Mouse (Mus musculus): ENCODE measurements around the gene Camk2d. TPM values are rescaled to one million over a fixed set of nuclear protein-coding genes. Genes with fewer than 3 reads are reported as not detected.

Camk2d gene
- polyA plus RNA-seq, 1 experiment from 2014 or later = 125 TPM

- H3K9me3 ChIP-seq (replicated peaks) = no peaks in the 10 kb centered on the region
- H3K27ac ChIP-seq (ENCODE audit: poor library complexity, severe bottlenecking) = no peak overlapping the region
- WGBS = 77% methylated on average over 1 of the region's 1 CpGs
- H3K4me2 ChIP-seq = no peak overlapping the region
- no peak overlapping the region for H3K4me3 ChIP-seq
- H3K36me3 ChIP-seq = no peaks in the 10 kb centered on the region
- peaks cover 8% of the 10 kb centered on the region for H3K4me1 ChIP-seq (replicated peaks)
- H3K9ac ChIP-seq = no peak overlapping the region
- no peak for ATAC-seq (ENCODE audit: insufficient number of reproducible peaks, low FRiP score)
- H3K27me3 ChIP-seq (replicated peaks) = no peaks in the 10 kb centered on the region
Observed at GRCm38 (mm10) chr3:126714281-126714680, 118.2 kb downstream of the Camk2d start.

GRCm38 (mm10) chr3:126723021-126723449, 126.9 kb downstream of the Camk2d start:
- Histone ChIP-seq H3K4me3 (no peak overlapping the region), H3K36me3 (no peaks in the 10 kb centered on the region), H3K9me3 (replicated peaks) (no peaks in the 10 kb centered on the region), H3K9ac (no peak overlapping the region), H3K27me3 (replicated peaks) (no peaks in the 10 kb centered on the region), H3K4me1 (replicated peaks) (peaks cover 20% of the 10 kb centered on the region), H3K4me2 (no peak overlapping the region), H3K27ac (ENCODE audit: poor library complexity, severe bottlenecking) (peak overlapping the region; percentile 91)
- ATAC-seq (ENCODE audit: insufficient number of reproducible peaks, low FRiP score) = no peak
- 80% methylated on average over 5 of the region's 5 CpGs for WGBS

GRCm38 (mm10) chr3:126723458-126723857, 127.4 kb downstream of the Camk2d start:
- Histone ChIP-seq H3K27me3 (replicated peaks) (no peaks in the 10 kb centered on the region), H3K9me3 (replicated peaks) (no peaks in the 10 kb centered on the region), H3K4me3 (no peak overlapping the region), H3K9ac (no peak overlapping the region), H3K36me3 (no peaks in the 10 kb centered on the region), H3K4me2 (no peak overlapping the region), H3K4me1 (replicated peaks) (peaks cover 23% of the 10 kb centered on the region), H3K27ac (ENCODE audit: poor library complexity, severe bottlenecking) (peak overlapping the region; percentile 91)
- peak; percentile 82 for ATAC-seq (ENCODE audit: insufficient number of reproducible peaks, low FRiP score)
- 49% methylated on average over 5 of the region's 5 CpGs for WGBS

DNA sequence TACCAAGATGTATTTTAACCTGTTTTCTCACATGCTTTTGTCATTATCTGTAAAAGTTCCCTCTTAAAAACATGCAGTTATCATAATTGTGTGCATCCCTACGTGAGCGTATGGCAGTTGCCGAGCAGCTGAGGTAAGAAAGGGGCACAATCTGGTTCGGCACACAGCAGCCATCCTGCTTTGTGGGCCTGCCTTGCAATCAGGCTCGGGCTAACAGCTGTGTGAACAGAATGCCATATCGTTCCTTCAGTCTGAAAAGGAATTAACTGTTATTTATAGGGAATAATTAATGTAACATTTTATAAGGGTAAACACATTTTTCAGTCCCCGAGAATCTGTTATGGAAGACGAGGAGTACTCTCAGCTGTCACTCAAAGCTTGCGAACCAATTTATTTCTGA, 129.5 kb downstream of the Camk2d start:
- no peak for ATAC-seq (ENCODE audit: insufficient number of reproducible peaks, low FRiP score)
- peaks cover 25% of the 10 kb centered on the region for H3K4me1 ChIP-seq (replicated peaks)
- no peaks in the 10 kb centered on the region for H3K27me3 ChIP-seq (replicated peaks)
- 0 out of 2 replicates have a peak, but pooled peaks cover 2% of the 10 kb centered on the region for H3K36me3 ChIP-seq
- no peak overlapping the region for H3K27ac ChIP-seq (ENCODE audit: poor library complexity, severe bottlenecking)
- 82% methylated on average over 9 of the region's 9 CpGs for WGBS
- H3K9me3 ChIP-seq (replicated peaks) = no peaks in the 10 kb centered on the region
- H3K9ac ChIP-seq = no peak overlapping the region
- H3K4me2 ChIP-seq = no peak overlapping the region
- H3K4me3 ChIP-seq = no peak overlapping the region

GRCm38 (mm10) chr3:126727387-126727786, 131.3 kb downstream of the Camk2d start:
- Histone ChIP-seq H3K9me3 (replicated peaks) (no peaks in the 10 kb centered on the region), H3K4me1 (replicated peaks) (peaks cover 25% of the 10 kb centered on the region), H3K27ac (ENCODE audit: poor library complexity, severe bottlenecking) (no peak overlapping the region), H3K4me2 (no peak overlapping the region), H3K36me3 (0 out of 2 replicates have a peak, but pooled peaks cover 2% of the 10 kb centered on the region), H3K4me3 (no peak overlapping the region), H3K27me3 (replicated peaks) (no peaks in the 10 kb centered on the region), H3K9ac (no peak overlapping the region)
- ATAC-seq (ENCODE audit: insufficient number of reproducible peaks, low FRiP score) = no peak
- 89% methylated on average over 4 of the region's 4 CpGs for WGBS

- 0 out of 2 replicates have a peak, but pooled peaks cover 7% of the 10 kb centered on the region for H3K36me3 ChIP-seq
- no peak for ATAC-seq (ENCODE audit: insufficient number of reproducible peaks, low FRiP score)
- no peak overlapping the region for H3K27ac ChIP-seq (ENCODE audit: poor library complexity, severe bottlenecking)
- no peak overlapping the region for H3K4me3 ChIP-seq
- H3K4me1 ChIP-seq (replicated peaks) = peaks cover 20% of the 10 kb centered on the region
- H3K4me2 ChIP-seq = no peak overlapping the region
- H3K27me3 ChIP-seq (replicated peaks) = no peaks in the 10 kb centered on the region
- no peaks in the 10 kb centered on the region for H3K9me3 ChIP-seq (replicated peaks)
- no peak overlapping the region for H3K9ac ChIP-seq
- 89% methylated on average over 5 of the region's 5 CpGs for WGBS
Observed at GRCm38 (mm10) chr3:126730411-126730810, 134.3 kb downstream of the Camk2d start.

DNA sequence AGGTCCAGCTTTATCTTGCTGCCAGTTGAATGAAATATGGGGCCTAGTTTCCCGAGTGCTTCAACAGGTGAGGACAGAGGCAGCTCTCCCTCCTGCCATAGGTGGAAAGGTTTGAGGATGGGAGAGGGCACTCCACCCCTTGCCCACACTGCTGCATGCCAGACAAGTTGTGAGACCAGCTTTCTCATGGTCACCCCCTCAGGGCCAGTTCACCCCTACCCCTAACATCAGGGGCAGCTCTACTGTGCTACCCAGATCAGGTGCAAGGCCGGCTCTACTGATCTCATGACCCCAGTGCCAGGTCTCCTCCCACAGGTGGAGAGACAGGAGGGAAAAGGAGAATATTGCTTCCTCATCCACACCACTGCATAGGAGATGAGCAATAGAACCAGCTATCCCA, 136.2 kb downstream of the Camk2d start:
- 87% methylated on average over 2 of the region's 2 CpGs for WGBS
- Histone ChIP-seq H3K4me2 (no peak overlapping the region), H3K27ac (ENCODE audit: poor library complexity, severe bottlenecking) (no peak overlapping the region), H3K36me3 (0 out of 2 replicates have a peak, but pooled peaks cover 7% of the 10 kb centered on the region), H3K4me3 (no peak overlapping the region), H3K27me3 (replicated peaks) (no peaks in the 10 kb centered on the region), H3K4me1 (replicated peaks) (peaks cover 31% of the 10 kb centered on the region), H3K9me3 (replicated peaks) (no peaks in the 10 kb centered on the region), H3K9ac (no peak overlapping the region)
- ATAC-seq (ENCODE audit: insufficient number of reproducible peaks, low FRiP score) = no peak; the same call in 1 of the 2 replicates

DNA sequence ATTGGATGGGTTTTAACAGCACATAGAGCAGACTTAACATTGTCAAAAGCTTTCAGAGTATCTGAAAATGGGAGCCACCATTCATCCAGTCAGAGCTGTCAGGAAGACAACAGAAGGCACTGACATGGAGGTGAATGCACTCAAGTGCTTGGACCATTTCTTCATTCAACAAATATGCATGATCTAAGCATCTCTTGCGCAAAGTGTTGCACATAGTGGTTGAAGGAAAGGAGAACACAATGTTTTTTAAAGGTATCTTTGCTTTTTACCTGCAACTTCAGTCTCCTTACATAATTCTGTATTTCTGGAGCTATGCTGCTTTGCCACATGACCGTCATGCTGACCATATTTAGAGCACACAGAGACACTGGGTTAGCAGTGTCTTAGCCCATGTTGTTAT, 138.4 kb downstream of the Camk2d start:
- no peaks in the 10 kb centered on the region for H3K9me3 ChIP-seq (replicated peaks)
- ATAC-seq (ENCODE audit: insufficient number of reproducible peaks, low FRiP score) = no peak
- H3K36me3 ChIP-seq = 0 out of 2 replicates have a peak, but pooled peaks cover 7% of the 10 kb centered on the region
- no peak overlapping the region for H3K9ac ChIP-seq
- H3K27ac ChIP-seq (ENCODE audit: poor library complexity, severe bottlenecking) = no peak overlapping the region
- H3K4me3 ChIP-seq = no peak overlapping the region
- H3K27me3 ChIP-seq (replicated peaks) = no peaks in the 10 kb centered on the region
- 86% methylated on average over 2 of the region's 2 CpGs for WGBS
- no peak overlapping the region for H3K4me2 ChIP-seq
- peaks cover 27% of the 10 kb centered on the region for H3K4me1 ChIP-seq (replicated peaks)

GRCm38 (mm10) chr3:126735211-126735610, 139.1 kb downstream of the Camk2d start:
- no peak overlapping the region for H3K4me3 ChIP-seq
- peak overlapping the region; percentile 32 for H3K27ac ChIP-seq (ENCODE audit: poor library complexity, severe bottlenecking)
- no peaks in the 10 kb centered on the region for H3K27me3 ChIP-seq (replicated peaks)
- H3K4me1 ChIP-seq (replicated peaks) = peaks cover 27% of the 10 kb centered on the region
- no peaks in the 10 kb centered on the region for H3K9me3 ChIP-seq (replicated peaks)
- H3K36me3 ChIP-seq = 0 out of 2 replicates have a peak, but pooled peaks cover 7% of the 10 kb centered on the region
- no peak for ATAC-seq (ENCODE audit: insufficient number of reproducible peaks, low FRiP score)
- H3K9ac ChIP-seq = no peak overlapping the region
- 61% methylated on average over 5 of the region's 5 CpGs for WGBS
- H3K4me2 ChIP-seq = no peak overlapping the region

DNA sequence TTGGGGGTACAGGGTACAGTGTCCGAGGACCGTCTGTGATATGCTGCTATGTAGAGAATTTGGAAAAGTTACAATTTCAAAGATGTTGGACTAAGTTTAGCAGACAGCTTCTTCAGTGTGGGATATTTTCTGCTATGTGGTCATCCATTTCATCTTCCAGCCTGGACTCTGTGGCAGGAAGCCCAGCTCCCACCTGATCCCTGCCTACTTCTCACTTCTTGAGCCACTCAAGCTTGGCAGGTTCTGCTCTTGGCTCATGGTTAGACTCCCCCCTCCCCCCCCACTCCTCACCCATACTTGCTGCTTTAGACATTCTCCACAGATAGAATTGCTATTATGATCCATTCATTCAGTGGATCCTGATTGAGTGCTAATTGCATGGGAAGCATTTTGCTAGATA, 141.0 kb downstream of the Camk2d start:
- 0 out of 2 replicates have a peak, but pooled peaks cover 5% of the 10 kb centered on the region for H3K36me3 ChIP-seq
- H3K4me2 ChIP-seq = no peak overlapping the region
- H3K4me3 ChIP-seq = no peak overlapping the region
- no peaks in the 10 kb centered on the region for H3K9me3 ChIP-seq (replicated peaks)
- 62% methylated on average over 2 of the region's 2 CpGs for WGBS
- no peaks in the 10 kb centered on the region for H3K27me3 ChIP-seq (replicated peaks)
- no peak overlapping the region for H3K9ac ChIP-seq
- H3K4me1 ChIP-seq (replicated peaks) = peaks cover 33% of the 10 kb centered on the region
- peak overlapping the region; percentile 48 for H3K27ac ChIP-seq (ENCODE audit: poor library complexity, severe bottlenecking)
- no peak for ATAC-seq (ENCODE audit: insufficient number of reproducible peaks, low FRiP score)

GRCm38 (mm10) chr3:126740146-126740545, 144.0 kb downstream of the Camk2d start:
- Histone ChIP-seq H3K36me3 (no peaks in the 10 kb centered on the region), H3K4me1 (replicated peaks) (peaks cover 31% of the 10 kb centered on the region), H3K27ac (ENCODE audit: poor library complexity, severe bottlenecking) (no peak overlapping the region), H3K4me2 (no peak overlapping the region), H3K4me3 (no peak overlapping the region), H3K9me3 (replicated peaks) (no peaks in the 10 kb centered on the region), H3K27me3 (replicated peaks) (no peaks in the 10 kb centered on the region), H3K9ac (no peak overlapping the region)
- ATAC-seq (ENCODE audit: insufficient number of reproducible peaks, low FRiP score) = no peak
- 77% methylated on average over 1 of the region's 1 CpGs for WGBS

Data from heart, embryonic 12.5 days (tissue).